Mouse (Mus musculus): Measurements from ENCODE around the gene Xiap.
"Not testable (repeated sequence)": the region's sequence is repeated elsewhere in the genome, so short reads cannot be mapped to it uniquely, and the experiment has no call there.

The Xiap gene

GRCm38 (mm10) chrX:42059282-42060068 lies at the start of gene Xiap:
Gene Xiap, plus strand, starts transcription at chrX:42059679.
- no peak for DNase-seq (ENCODE audit: low read depth, low spot score)

DNA sequence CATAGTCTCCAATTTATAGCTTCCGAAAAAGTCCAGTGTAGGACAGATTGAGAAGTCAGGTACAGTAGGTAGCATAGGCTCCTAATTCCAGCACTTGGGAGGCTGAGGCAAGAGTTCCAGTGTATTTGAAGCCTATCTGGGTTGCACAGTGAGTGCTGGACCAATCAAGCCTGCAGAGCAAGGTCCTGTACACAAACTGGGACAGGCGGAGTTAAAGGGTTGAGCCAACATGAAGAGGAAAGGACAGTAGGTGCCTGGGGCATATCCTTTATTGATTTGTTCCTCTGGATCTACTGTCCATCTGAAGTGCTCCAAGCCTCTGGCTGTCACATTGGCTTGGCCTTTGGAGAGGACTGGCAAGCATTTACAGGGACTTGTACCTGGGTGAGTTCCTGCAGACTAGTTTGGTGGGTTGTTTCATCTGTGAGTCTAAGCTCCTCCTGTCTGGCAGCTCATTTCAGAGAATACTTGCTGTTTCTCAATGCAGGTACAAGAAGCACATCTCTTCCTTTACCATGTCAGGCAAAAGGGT lies 46.7 kb upstream of the Xiap start:
- no peak for DNase-seq (ENCODE audit: low read depth, low spot score)

- no peak for DNase-seq (ENCODE audit: low read depth, low spot score)
Measured at GRCm38 (mm10) chrX:42013776-42014175, 45.7 kb upstream of the Xiap start.

- DNase-seq (ENCODE audit: low read depth, low spot score) = no peak
Measured at GRCm38 (mm10) chrX:42014502-42014901, 45.0 kb upstream of the Xiap start.

GRCm38 (mm10) chrX:42018030-42018429 lies 41.4 kb upstream of the Xiap start:
- DNase-seq (ENCODE audit: low read depth, low spot score) = no peak

GRCm38 (mm10) chrX:42019441-42019840 lies 40.0 kb upstream of the Xiap start:
- no peak for DNase-seq (ENCODE audit: low read depth, low spot score)

- not testable (repeated sequence) for DNase-seq (ENCODE audit: low read depth, low spot score)
Measured at GRCm38 (mm10) chrX:42025802-42026440, 33.6 kb upstream of the Xiap start.

DNA sequence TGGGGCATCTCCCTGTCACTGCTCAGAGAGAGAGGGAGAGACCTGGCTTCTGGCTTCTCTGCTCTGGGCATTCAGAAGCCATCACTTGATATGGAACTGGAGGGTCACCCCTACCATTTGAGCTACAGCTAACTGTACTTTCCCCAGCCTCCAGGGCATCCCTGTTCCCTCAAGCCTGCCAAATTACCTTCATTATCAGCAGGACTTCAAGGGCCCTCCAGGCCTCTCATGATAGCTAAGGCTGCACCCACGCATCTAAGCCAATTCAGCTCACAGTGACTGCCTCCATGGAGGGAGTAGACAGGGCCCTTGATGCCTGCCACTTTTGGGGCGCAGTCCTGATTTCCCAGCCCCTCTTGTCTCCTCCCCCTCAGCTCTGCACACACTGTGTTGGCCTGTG lies 32.5 kb upstream of the Xiap start:
- DNase-seq (ENCODE audit: low read depth, low spot score) = not testable (repeated sequence)

GRCm38 (mm10) chrX:42033111-42033693 lies 26.3 kb upstream of the Xiap start:
- DNase-seq (ENCODE audit: low read depth, low spot score) = peak; percentile 27

- no peak for DNase-seq (ENCODE audit: low read depth, low spot score)
Measured at GRCm38 (mm10) chrX:42033911-42034310, 25.6 kb upstream of the Xiap start.

DNA sequence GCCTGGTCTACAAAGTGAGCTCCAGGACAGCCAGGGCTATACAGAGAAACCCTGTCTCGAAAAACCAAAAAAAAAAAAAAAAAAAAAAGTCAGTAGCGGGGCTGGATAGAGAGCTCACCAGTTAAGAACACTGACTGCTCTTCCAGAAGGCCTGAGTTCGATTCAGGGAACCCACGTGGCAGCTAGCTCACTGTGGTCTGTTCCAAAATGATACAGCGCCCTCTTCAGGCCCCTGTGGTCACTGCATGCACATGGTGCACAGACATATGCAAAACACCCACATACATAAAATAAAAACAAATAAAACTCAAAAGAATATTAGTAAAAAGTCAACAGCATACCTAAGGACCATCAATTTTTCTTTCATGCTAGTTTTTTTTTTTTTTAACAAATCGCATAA lies 20.0 kb upstream of the Xiap start:
- DNase-seq (ENCODE audit: low read depth, low spot score) = no peak

DNA sequence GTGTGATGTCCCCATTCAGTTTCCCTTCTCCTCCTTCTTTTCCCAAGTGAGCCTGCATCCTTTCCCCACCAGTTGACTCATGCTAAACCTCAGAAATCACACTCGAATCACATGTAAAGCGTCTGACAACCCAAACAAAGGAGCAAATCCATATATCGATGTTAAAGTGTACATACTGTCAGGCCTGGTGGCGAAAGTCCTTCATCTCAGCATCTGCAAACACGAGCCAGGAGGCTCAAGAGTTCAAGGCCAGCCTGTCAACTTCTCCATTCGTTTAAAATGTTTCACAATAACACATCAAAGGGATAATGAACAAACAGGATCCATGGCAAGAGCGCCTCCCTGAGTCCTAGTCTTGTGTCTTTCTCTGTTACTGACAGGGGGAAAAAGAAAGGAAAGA lies 14.5 kb upstream of the Xiap start:
- DNase-seq (ENCODE audit: low read depth, low spot score) = no peak

DNA sequence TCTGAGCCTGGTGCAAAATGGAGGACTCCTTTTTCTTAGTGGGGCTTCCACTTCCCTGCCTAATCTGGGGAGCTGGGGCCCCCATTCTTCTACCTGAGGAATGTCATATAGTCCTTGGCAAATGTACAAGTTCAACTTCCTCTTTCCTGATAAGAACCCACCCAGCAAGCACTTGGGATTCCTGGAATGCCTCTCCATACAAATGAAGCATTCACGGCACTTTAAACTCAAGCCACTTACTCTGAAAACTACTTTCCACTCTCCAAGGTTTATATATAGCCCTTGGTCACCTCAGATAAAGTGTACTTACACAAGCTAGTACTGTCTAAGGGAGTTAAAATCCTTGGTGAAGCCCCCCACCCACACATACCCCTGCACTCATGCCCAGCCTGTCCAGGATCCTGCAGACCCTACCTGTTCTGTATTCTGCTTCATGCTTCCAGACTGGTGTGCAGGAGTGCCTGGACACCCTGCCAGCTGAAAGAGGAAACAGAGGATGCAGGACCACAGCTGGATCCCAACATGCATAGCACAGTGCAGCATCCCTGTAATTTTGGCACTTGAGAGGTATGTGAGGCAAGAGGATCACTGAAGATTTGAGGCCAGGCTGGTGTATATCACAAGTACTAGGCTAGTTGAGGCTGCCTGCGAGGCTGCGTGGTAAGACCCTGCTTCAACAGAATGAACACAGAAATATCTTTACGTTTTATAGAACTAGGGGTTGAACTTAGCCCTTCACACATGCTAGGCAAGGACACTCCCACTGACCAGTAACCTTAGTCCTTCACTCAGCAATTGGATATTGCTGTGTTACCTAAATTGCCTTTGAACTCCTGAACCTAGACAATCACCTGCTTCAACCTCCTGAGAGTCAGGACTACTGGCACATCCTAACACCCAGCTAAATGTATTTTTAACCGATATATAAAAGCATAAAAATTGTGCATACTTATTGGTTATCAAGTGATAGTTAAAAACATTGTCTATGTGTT lies 8.5 kb upstream of the Xiap start:
- DNase-seq (ENCODE audit: low read depth, low spot score) = no peak

DNA sequence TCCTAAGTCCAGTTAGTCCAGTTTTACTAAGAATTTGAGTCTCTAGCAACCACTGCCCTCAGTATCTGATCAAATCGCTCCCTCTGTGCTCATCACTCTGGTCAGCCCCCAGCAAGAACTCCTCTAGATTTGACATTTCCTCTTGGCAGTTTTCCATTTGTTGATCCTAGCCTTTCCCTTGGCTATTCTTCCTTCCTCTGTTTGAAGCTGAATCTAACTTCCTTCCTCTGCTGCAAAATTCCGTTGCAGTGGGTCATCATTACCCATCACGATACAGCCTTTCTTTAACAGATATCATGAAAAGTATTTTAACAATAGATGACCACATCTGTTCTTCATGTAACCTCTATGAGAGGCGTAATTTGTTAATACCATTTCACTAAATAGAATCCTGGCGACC lies 2.5 kb upstream of the Xiap start:
- DNase-seq (ENCODE audit: low read depth, low spot score) = no peak

- DNase-seq (ENCODE audit: low read depth, low spot score) = no peak
Measured at GRCm38 (mm10) chrX:42057873-42058272, 1.6 kb upstream of the Xiap start.

GRCm38 (mm10) chrX:42063621-42064020 lies 4.1 kb downstream of the Xiap start:
- no peak for DNase-seq (ENCODE audit: low read depth, low spot score)

DNA sequence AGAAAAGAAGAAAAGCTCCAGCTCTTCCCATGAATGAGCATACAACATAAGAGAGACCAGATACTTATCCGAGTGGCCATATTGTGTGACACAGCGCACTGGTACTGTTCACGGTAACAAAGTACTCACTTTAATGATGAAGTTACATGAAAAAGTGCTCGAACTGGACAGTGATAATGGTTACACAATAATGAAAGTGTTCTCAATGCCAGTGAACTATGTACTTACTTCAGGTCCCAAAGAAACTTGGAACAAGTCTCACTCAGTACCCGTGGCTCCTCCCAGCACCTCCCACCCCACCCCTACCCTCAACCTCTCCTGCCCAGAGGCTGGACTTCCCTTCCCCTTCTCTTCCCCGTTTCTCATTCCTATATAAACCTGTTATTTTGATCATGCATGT lies 5.6 kb downstream of the Xiap start:
- no peak for DNase-seq (ENCODE audit: low read depth, low spot score)

GRCm38 (mm10) chrX:42066771-42067170 lies 7.3 kb downstream of the Xiap start:
- no peak for DNase-seq (ENCODE audit: low read depth, low spot score)

DNA sequence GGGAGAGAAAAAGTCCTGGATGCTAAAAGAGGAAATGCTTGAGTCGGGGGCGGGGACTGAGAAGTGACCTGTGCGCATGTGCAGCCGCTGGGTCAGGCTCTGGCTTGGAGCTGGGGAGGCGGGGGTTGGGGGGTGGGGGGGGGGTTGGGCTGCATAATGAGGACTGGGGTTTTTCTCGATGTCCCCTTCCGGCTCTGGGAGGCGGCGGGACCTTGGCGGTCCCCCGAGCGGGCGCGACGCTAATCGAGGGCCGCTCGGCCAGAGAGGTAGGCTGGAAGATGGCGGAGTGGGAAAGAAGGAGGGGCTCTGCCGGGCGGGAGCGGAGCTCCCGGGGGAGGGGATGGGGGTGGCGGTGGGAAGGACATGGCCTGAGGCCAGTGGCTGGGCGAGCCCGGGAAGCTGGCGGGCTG lies 8.3 kb downstream of the Xiap start:
- DNase-seq (ENCODE audit: low read depth, low spot score) = peak; percentile 34

GRCm38 (mm10) chrX:42068201-42068874 lies 8.9 kb downstream of the Xiap start:
- DNase-seq (ENCODE audit: low read depth, low spot score) = peak; percentile 69

DNA sequence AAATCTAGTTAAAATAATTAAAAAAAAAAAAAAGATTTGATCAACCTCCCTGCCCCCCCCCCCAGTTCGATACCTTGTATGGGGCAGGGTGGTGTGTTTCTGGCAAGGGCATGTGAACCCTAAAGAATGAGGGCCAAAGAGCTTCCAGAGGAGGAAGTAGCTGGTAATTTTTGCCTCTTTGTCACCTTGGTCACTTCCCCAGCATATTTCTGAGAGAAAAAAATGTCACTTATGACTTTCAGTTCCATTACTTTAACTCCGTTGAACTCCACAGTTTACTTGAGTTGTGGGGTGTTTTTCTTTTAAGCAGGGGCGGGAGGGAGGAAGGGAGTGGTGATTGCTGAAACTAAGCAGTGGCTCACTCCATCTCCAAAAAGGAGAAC lies 9.4 kb downstream of the Xiap start:
- DNase-seq (ENCODE audit: low read depth, low spot score) = no peak

Data from telencephalon, adult 2 months (tissue).